Mouse (Mus musculus): ENCODE measurements around the gene 5430427O19Rik.

Gene 5430427O19Rik

DNA sequence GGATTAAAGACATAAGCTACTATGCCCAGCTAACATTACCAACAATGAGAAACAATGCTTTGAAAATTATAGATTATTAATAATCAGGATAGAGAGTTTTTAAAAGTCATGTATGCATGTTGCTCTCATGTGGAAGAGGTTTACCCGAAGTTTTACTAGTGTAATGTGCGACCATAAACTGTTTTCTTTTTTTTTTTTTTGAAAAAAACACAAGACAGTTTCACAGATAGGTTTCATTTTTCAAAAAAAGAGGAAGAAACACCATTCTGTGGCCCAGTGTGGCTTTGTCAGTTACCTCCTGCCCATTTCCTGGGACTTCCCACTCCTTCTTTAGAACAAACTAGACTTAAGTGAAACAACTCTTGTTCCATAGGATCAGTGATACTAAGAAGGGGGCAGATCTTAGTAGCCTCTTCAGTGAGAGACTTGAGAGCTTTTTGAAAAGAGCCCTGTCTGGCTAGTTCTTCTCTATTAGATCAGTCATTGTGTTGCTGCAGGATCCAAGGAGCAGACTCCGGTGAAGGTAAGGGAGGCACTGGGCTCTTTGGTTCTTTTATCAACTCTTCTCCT lies at the start of gene 5430427O19Rik:
TSS of gene 5430427O19Rik (plus strand) at position 441 of the 570 bp plus-strand sequence.
- DNase-seq, result no peak

DNA sequence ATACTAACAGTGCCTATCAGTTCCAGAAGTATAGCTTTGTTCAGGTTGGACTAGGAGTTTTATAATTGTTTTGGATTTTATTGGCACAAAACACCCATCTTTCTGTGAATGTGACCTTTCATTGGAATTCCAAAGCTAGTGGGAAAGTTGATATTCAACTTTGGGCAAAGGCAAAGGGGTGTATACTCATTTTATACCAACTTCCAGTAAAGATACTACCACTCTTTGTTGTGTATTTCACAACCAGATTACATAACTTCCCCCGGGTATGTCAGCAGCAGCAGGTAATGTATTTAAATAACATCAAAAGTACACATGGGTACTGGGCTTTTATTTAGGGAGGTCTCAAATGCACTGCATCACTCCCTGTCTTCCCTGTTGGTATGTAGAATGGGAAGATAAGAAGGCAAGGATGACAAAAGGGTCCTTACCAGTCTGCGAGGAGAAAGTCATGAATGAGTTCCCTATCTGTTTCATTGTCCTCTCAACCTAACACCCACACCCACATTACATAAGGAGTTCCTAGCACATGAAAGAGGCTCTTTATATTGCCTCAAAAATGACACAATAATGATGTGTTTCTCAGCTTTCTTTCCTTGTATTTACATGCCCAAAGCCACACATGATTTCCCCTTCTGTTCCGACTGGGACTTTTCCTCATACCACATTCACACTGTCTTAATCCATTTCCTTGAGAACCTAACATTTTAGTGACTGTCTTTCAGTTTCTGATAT lies 42.3 kb upstream of the 5430427O19Rik start:
- no peak for DNase-seq

DNA sequence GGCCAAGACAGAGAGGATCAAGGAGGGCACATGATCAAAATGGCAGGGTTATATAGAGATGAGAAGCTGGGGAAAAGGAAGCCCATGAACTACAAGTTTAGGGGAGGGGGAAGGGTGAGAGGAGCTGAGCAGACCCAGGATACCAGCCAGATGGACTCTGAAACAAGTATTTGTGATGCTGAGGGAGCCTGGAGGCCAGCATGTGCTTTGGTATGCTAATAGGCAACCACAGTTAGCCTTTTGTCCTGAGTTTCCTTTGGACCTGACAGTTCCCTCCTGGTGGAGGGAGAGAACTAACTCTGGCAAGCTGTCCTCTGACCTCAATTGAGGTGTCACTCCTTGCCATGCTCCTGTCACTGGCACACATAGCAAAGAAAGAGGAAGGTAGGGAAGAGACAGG lies 41.2 kb upstream of the 5430427O19Rik start:
- DNase-seq, result peak; percentile 3 to 10

DNA sequence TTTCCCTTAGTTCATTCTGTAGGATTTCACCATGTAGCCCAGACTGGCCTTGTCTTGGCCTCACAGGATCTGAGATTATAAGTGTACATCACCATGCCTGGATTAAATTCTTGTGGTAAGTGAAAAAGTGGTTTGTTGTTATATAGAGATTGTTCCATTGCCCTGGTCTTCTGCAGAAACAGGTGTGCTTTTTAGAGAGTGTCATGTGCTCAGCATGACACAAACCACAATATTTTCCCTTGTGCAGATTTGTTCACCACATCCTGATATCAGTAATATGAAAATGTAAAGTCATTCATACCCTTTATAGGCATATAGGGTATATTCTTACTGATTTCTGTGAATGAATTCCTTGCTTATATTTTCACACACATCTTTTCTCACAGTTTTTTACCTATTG lies 31.0 kb upstream of the 5430427O19Rik start:
- DNase-seq, result no peak

DNA sequence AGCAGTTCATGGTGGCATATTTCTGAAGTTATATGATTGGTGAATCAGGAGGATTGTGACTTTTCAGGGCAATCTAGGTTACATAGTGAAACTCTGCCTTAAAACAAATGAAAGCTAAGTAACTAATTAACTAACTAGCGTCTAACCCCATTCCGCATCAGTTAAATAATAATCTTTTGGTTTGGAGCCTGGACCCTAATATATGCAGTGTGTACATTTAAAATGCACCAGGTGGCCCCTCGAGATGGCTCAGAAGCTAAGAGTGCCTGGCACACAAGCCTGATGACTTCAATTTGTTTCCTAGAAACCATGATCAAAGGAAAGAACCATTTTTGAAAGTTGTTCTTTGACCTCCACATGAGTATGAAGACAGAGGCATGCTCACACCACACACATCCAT lies 14.2 kb upstream of the 5430427O19Rik start:
- DNase-seq, result peak in 1 of 2 experiments; percentile 17

DNA sequence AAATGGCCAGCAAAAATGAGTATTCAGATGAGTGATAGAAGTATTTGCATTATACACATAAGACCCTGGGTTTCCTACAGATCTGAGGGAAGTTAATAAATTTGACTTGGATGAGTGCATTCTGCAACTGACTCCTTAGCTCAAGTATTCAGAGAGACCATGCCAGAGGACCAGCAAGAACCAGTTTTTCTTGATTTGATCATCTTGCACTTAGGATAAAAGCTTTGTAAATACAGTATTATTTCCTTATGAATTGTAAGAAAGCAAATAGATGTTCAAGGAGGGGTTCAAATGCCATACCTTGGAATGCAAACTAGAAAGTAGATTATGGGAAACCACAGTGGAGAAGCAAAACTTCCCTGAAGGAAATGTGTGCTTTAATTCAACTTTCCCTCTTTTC lies 13.0 kb upstream of the 5430427O19Rik start:
- DNase-seq, result no peak

DNA sequence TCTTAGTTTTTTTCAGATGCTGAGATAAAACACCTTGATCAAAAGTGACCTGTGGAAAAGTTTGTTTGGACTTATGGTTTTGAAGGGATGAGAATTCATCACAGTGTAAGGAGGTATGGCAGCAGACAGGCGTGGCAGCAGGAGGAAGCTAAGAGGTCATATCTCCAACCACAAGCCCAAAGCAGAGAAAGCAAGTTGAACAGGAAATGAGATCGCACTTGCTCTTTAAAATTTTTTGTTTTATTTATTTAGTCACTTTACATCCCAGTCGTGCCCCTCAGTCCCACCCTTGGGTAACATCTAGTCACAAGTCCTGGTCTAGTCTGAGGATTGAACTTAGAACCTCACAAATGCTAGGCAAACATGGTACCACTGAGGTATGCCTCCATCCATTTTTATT lies 2.1 kb upstream of the 5430427O19Rik start:
- DNase-seq, result no peak

DNA sequence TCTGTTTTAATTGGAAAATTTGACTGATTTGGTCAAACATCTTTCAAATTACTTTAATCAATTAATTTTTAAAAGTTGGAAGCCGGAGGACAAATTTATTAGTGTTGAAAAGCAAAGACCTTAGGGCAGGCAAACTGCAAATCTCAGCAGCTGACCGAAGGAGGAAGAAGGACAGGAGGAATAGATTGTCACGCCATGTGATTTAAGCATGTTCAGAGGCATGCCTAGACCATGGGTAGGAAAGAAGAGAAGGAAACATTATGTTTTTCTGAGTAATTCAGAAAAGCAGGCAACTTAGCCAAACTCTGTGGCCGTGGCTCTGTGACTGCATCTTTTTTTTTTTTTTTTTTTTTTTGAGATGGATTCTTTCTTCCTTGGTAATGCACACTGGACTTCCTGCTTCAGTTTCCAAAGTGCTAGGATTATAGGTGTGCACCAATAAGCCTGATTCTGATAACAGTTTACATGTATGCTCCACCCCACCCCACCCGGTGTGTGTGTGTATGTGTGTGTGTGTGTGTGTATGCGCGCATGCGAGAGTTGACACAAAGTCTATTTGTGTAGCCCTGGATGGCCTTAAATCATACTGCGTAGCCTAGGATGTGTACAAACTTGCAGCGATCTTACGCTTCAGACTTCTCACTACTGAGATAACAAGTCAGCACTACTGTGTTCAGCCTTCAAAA lies 1.4 kb downstream of the 5430427O19Rik start:
- no peak for DNase-seq

DNA sequence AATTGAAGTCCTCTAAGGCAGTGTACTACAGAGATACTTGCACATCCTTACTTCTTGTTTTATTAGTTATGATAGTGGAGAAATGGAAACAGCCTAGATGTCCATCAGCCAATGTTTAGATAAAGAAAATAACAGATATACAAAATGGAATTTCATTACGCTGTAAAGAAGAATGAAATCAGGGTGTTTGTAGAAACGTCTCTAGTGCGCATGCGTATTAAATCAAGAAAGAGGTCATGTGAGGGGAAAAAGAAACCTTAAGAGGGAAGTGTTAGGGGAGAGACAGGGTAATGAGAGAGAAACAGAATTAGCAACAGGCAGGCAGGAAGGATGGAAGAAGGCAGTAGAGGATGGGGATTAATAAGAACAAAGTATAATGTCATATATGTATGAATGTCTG lies 4.2 kb downstream of the 5430427O19Rik start:
- no peak for DNase-seq

DNA sequence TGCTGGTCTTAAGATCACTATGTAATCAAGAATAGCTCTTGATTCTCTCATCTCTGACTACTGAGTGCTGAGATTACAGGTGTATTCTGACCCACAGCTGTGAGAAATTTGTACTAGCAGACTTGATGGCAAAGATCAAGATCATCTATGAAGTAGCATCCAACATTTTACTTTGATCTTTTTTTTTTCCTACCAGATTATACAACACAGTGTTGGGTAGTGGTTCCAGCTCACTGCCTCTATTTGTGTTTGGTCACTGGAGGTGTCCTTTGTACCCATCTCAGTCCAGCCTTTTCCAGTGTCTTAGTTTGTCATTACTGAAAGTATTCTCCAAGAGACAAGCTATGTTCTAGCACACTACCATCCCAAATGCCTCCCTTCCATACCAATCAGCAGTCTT lies 5.8 kb downstream of the 5430427O19Rik start:
- DNase-seq, result no peak

DNA sequence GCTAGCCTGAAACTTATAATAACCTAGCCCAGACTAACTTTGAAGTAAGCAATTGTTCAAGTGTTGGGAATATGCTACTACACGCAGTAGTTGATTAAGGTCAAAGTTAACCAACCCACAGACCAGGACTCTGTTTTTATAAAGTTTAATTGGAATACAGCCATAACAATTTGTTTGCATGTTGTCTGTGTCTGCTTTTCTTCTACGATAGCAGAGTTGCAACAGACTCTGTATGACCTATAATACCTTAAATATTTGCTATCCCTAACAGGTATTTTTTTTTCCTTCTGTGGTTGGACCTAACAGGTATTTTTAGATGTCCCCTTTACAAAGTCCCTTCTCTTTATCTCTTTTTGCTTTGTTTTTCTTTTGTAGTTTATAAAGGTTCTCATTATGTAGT lies 7.6 kb downstream of the 5430427O19Rik start:
- no peak for DNase-seq

DNA sequence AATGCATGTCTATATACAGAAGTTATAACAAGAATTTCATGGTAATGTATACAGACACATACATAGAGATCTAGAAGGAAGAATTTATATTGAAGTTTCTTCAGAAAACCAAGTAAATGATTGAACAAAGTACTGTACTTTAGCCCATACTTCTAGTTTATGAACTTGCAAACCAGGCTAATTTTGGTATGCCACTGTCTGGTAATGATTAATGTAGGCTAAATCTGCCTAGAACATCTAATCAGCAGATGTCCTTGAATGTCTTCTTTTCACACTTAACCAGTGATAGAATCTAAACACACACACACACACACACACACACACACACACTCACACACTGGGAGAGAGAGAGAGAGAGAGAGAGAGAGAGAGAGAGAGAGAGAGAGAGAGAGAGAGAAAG lies 8.1 kb downstream of the 5430427O19Rik start:
- DNase-seq, result peak in 1 of 2 experiments; percentile 2

DNA sequence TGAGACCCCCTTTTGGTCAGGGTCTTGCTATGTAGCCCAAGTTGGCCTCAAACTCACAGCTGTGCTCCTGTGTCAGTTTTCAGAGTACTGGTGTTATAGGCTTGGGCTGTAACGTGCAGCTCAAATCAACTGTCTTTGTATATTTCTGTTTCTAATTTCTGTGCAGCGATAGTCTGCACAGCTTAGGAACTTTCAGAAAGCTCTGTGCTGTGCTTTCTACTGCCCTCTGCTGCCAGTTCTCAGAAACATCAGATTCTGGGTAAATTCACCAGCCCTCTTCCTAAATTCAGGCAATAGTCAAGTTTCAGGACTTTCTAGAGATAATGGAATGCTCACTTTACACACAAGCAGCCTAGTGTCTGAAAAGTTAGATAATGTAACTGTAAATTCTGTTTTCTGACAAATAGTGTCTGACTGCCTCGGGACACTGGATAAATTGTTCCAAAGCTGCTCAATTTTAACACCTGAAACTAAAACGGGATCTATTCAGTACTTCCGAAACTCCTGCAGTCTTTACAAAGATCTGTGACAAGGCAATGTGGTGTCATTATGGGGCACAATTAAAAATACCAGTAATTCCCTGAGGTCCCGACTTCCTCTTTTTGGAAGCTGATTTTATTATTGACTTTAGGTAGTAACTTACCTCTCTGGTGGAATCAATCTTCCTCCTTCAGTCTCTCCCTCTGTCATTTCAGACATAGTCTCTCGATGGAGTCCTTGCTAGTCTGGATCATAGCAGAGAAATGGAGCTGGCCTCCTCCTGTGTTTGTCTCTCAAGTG lies 9.2 kb downstream of the 5430427O19Rik start:
- DNase-seq, result peak; percentile 30 to 41

DNA sequence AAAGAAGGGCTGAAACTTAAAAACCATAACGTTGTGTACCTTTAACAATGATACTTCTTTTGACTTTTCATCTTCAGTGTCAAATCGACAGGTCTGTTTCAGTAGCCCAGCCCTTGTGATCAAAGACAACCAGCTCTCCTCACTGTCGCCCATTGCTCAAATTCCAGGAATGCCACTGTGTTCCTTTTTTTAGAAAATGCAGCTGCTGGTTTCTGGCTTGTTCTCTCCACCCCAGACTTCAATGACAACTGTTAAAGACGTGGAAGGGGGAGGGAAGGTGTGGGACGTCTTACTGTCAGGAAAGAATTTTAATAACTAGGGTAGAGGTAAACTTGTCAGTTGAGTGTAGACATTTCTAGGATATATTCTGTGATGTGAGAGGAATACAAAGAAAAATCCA lies 16.5 kb downstream of the 5430427O19Rik start:
- DNase-seq, result no peak

DNA sequence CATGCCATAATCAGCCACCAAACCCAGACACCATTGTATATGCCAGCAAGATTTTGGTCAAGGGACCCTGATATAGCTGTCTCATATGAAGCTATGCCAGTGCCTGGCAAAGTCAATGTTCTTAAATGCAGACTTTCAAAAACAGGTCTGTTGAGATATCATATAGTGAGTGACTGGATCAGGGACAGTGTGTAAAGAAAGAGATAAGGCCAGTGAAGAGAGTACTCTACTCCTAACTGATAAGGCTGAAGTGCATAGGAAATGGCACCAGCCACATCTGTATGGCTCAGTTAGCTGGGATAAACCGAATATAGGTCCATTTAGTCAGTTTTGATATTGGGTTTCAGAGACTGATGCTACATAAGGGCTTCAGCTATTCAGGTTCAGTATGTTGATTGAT lies 31.0 kb downstream of the 5430427O19Rik start:
- DNase-seq, result no peak

DNA sequence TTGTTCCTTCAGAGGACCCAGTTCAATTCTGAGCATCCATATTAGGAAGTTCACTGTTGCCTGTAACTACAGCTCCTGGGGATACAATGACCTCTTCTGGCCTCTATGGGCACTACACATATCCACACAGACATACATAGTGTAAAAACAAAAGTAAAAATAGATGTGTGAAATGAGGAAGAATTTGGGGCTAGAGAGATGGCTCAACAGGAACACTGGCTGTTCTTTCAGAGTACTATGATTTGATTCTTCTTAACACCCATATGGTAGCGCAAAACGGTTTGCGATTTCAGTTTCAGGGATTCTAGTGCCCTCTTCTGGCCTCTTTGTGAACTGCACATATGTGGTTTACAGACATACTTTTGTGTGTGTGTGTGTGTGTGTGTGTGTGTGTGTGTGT lies 48.9 kb downstream of the 5430427O19Rik start:
- DNase-seq, result peak; percentile 32

DNA sequence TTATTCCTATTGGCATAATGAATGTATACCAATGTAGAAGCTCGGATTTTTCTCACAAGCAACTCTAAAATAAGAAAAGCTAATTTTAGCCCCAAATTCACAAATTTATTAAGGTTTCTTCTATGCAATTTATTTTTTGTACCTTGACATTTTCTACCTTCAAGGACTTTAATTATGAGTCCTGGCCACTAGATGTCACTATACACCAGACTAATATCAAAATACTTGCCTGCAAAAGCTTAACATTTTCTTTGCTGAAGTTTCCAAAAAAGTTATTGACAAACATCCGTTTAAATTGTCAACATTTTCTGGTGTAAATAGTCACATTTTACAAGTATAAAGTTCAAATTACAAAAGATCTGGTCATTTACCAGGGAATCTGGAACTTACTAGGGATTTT lies 62.8 kb downstream of the 5430427O19Rik start:
- no peak for DNase-seq

Data from kidney, postnatal 4 days (tissue).